Mouse (Mus musculus) CH12.LX (cell line): ENCODE results near the gene Ttn. TPM values are rescaled to one million over a fixed set of nuclear protein-coding genes. Genes with fewer than 3 reads are reported as not detected.

Experiments used
- DNase-seq: peaks from one replicate; pipeline ENCODE4 v3.0.0-alpha.2; 2013; ENCODE audit errors: extremely low read depth
- H3K27ac ChIP-seq: 2 replicates; pipeline ENCODE4 v1.5.1; 2012; ENCODE audit warnings: low read depth, mild to moderate bottlenecking, control low read depth, moderate library complexity; ENCODE audit not compliant: insufficient read depth
- H3K27me3 ChIP-seq: replicated peaks from 2 replicates; pipeline ENCODE3; 2012; ENCODE audit warnings: inconsistent platforms
- H3K36me3 ChIP-seq, 2 experiments: replicated peaks in 1 of 2; 2 replicates each; pipeline versions ENCODE3 to v1.6.1; 2012; ENCODE audit warnings: inconsistent platforms in 1 of 2, low read length in 1 of 2, mild to moderate bottlenecking in 1 of 2, mixed read lengths in 1 of 2, moderate library complexity in 1 of 2; ENCODE audit not compliant: control insufficient read depth in 1 of 2, insufficient read depth in 1 of 2
- H3K4me1 ChIP-seq, 2 experiments: 2 replicates each; pipeline ENCODE4 v1.6.1; 2012; ENCODE audit warnings: inconsistent platforms in 1 of 2, moderate library complexity in 1 of 2; ENCODE audit not compliant: insufficient read depth in 2 of 2, control insufficient read depth in 1 of 2
- H3K4me2 ChIP-seq: 2 replicates; pipeline ENCODE4 v1.6.1; 2012; ENCODE audit warnings: low read depth, mild to moderate bottlenecking, control low read depth; ENCODE audit not compliant: poor library complexity, insufficient read depth, severe bottlenecking
- H3K4me3 ChIP-seq, 3 experiments: fragments of 150-350 bp in 1 of 3; sonication (generic) in 1 of 3; replicated peaks in 1 of 3; 2 replicates each; pipeline versions ENCODE3 to v1.5.1; 2011 to 2012; ENCODE audit warnings: low read depth in 2 of 3, low read length in 2 of 3, mild to moderate bottlenecking in 2 of 3, moderate library complexity in 2 of 3, control low read depth in 1 of 3, improper control_type of control experiment in 1 of 3, inconsistent platforms in 1 of 3, mixed read lengths in 1 of 3; ENCODE audit not compliant: poor library complexity in 1 of 3
- H3K79me2 ChIP-seq: replicated peaks from 2 replicates; pipeline ENCODE4 v1.6.1; 2012; ENCODE audit warnings: mild to moderate bottlenecking, moderate library complexity; ENCODE audit not compliant: control insufficient read depth, poor library complexity, insufficient read depth, severe bottlenecking; ENCODE audit errors: extremely low read depth
- H3K9ac ChIP-seq: 2 replicates; pipeline ENCODE4 v1.6.1; 2012; ENCODE audit warnings: low read depth, mild to moderate bottlenecking, control low read depth, moderate library complexity; ENCODE audit not compliant: insufficient read depth
- H3K9me3 ChIP-seq: replicated peaks from 2 replicates; pipeline ENCODE3; 2012; ENCODE audit warnings: low read length, inconsistent platforms, mixed read lengths
- BHLHE40 ChIP-seq: IDR thresholded peaks from 2 replicates; pipeline ENCODE4 v1.6.1; 2011; ENCODE audit warnings: mild to moderate bottlenecking, low read depth, low read length, improper control_type of control experiment
- CHD1 ChIP-seq: IDR thresholded peaks from 2 replicates; pipeline ENCODE4 v1.6.1; 2012; ENCODE audit warnings: low read depth, low read length, improper control_type of control experiment, inconsistent platforms
- CHD2 ChIP-seq: IDR thresholded peaks from 2 replicates; pipeline ENCODE4 v1.6.1; 2011; ENCODE audit warnings: low read length, improper control_type of control experiment
- CTCF ChIP-seq, 2 experiments: IDR thresholded peaks in 1 of 2; conservative IDR thresholded peaks in 1 of 2; 2 replicates each; pipeline ENCODE4 v1.5.1; 2011 to 2012; ENCODE audit warnings: low read depth in 2 of 2, low read length in 2 of 2, improper control_type of control experiment in 1 of 2, inconsistent platforms in 1 of 2, mild to moderate bottlenecking in 1 of 2, moderate library complexity in 1 of 2
- E2F4 ChIP-seq: IDR thresholded peaks from 2 replicates; pipeline ENCODE4 v1.6.1; 2011; ENCODE audit warnings: low read depth, low read length, improper control_type of control experiment; ENCODE audit not compliant: insufficient replicate concordance
- ELF1 ChIP-seq: IDR thresholded peaks from 2 replicates; pipeline ENCODE4 v1.6.1; 2014; ENCODE audit warnings: low read depth, mild to moderate bottlenecking, inconsistent platforms, low read length, improper control_type of control experiment
- EP300 ChIP-seq: IDR thresholded peaks from 2 replicates; pipeline ENCODE4 v1.6.1; 2011; ENCODE audit warnings: low read length, improper control_type of control experiment
- ETS1 ChIP-seq: conservative IDR thresholded peaks from 2 replicates; pipeline ENCODE4 v1.6.1; 2012; ENCODE audit warnings: low read depth, mild to moderate bottlenecking, inconsistent platforms, low read length, improper control_type of control experiment, moderate library complexity
- GABPA ChIP-seq: IDR thresholded peaks from 2 replicates; pipeline ENCODE4 v1.6.1; 2012; ENCODE audit warnings: low read depth, low read length, improper control_type of control experiment, inconsistent platforms; ENCODE audit not compliant: insufficient replicate concordance
- HCFC1 ChIP-seq: IDR thresholded peaks from 2 replicates; pipeline ENCODE4 v1.6.1; 2012; ENCODE audit warnings: low read depth, mild to moderate bottlenecking, inconsistent platforms, low read length, improper control_type of control experiment
- IRF4 ChIP-seq: IDR thresholded peaks from 2 replicates; pipeline ENCODE4 v1.6.1; 2014; ENCODE audit warnings: low read depth, mild to moderate bottlenecking, inconsistent platforms, low read length, improper control_type of control experiment
- JUN ChIP-seq: IDR thresholded peaks from 2 replicates; pipeline ENCODE4 v1.6.1; 2011; ENCODE audit warnings: low read depth, mild to moderate bottlenecking, low read length, improper control_type of control experiment, moderate library complexity; ENCODE audit not compliant: insufficient read depth
- JUND ChIP-seq: conservative IDR thresholded peaks from 2 replicates; pipeline ENCODE4 v1.6.1; 2011; ENCODE audit warnings: low read depth, low read length, improper control_type of control experiment
- KAT2A ChIP-seq: IDR thresholded peaks from 2 replicates; pipeline ENCODE4 v1.6.1; 2012; ENCODE audit warnings: low read length, improper control_type of control experiment, inconsistent platforms; ENCODE audit not compliant: insufficient replicate concordance
- MAFK ChIP-seq: IDR thresholded peaks from 2 replicates; pipeline ENCODE4 v1.6.1; 2011; ENCODE audit warnings: low read length, improper control_type of control experiment; ENCODE audit not compliant: insufficient replicate concordance
- MAX ChIP-seq: IDR thresholded peaks from 2 replicates; pipeline ENCODE4 v1.6.1; 2011; ENCODE audit warnings: low read length, improper control_type of control experiment
- MAZ ChIP-seq: IDR thresholded peaks from 2 replicates; pipeline ENCODE4 v1.6.1; 2012; ENCODE audit warnings: low read depth, mild to moderate bottlenecking, inconsistent platforms, low read length, improper control_type of control experiment, moderate library complexity
- MEF2A ChIP-seq: IDR thresholded peaks from 2 replicates; pipeline ENCODE4 v1.6.1; 2014; ENCODE audit warnings: low read depth, mild to moderate bottlenecking, inconsistent platforms, low read length, improper control_type of control experiment, borderline replicate concordance
- MXI1 ChIP-seq: IDR thresholded peaks from 2 replicates; pipeline ENCODE4 v1.6.1; 2011; ENCODE audit warnings: mild to moderate bottlenecking, low read depth, low read length, improper control_type of control experiment
- MYC ChIP-seq: IDR thresholded peaks from 2 replicates; pipeline ENCODE4 v1.6.1; 2011; ENCODE audit warnings: low read depth, mild to moderate bottlenecking, improper control_type of control experiment, low read length
- NELFE ChIP-seq: IDR thresholded peaks from 2 replicates; pipeline ENCODE4 v1.6.1; 2011; ENCODE audit warnings: low read depth, low read length, improper control_type of control experiment
- NRF1 ChIP-seq: IDR thresholded peaks from 2 replicates; pipeline ENCODE4 v1.6.1; 2014; ENCODE audit warnings: low read depth, mild to moderate bottlenecking, inconsistent platforms, low read length, improper control_type of control experiment, moderate library complexity
- PAX5 ChIP-seq: IDR thresholded peaks from 2 replicates; pipeline ENCODE4 v1.6.1; 2012; ENCODE audit warnings: low read length, inconsistent platforms, mixed read lengths
- RAD21 ChIP-seq: IDR thresholded peaks from 2 replicates; pipeline ENCODE4 v1.6.1; 2011; ENCODE audit warnings: low read depth, mild to moderate bottlenecking, low read length, improper control_type of control experiment, moderate library complexity
- RCOR1 ChIP-seq: conservative IDR thresholded peaks from 2 replicates; pipeline ENCODE4 v1.6.1; 2012; ENCODE audit warnings: low read depth, mild to moderate bottlenecking, inconsistent platforms, low read length, improper control_type of control experiment
- SIN3A ChIP-seq: IDR thresholded peaks from 2 replicates; pipeline ENCODE4 v1.6.1; 2012; ENCODE audit warnings: low read length, improper control_type of control experiment, inconsistent platforms
- SMC3 ChIP-seq: IDR thresholded peaks from 2 replicates; pipeline ENCODE4 v1.6.1; 2011; ENCODE audit warnings: low read depth, low read length, improper control_type of control experiment
- TBP ChIP-seq: conservative IDR thresholded peaks from 2 replicates; pipeline ENCODE4 v1.6.1; 2011; ENCODE audit warnings: low read depth, low read length, improper control_type of control experiment
- TCF12 ChIP-seq: IDR thresholded peaks from 2 replicates; pipeline ENCODE4 v1.6.1; 2014; ENCODE audit warnings: low read depth, mild to moderate bottlenecking, inconsistent platforms, low read length, improper control_type of control experiment
- UBTF ChIP-seq: IDR thresholded peaks from 2 replicates; pipeline ENCODE4 v1.6.1; 2012; ENCODE audit warnings: low read depth, mild to moderate bottlenecking, inconsistent platforms, low read length, improper control_type of control experiment, moderate library complexity
- USF2 ChIP-seq: conservative IDR thresholded peaks from 2 replicates; pipeline ENCODE4 v1.6.1; 2011; ENCODE audit warnings: low read depth, low read length, improper control_type of control experiment
- ZC3H11A ChIP-seq: IDR thresholded peaks from 2 replicates; pipeline ENCODE4 v1.6.1; 2012; ENCODE audit warnings: low read depth, mild to moderate bottlenecking, inconsistent platforms, low read length, improper control_type of control experiment
- ZKSCAN1 ChIP-seq: IDR thresholded peaks from 2 replicates; pipeline ENCODE4 v1.6.1; 2012; ENCODE audit warnings: low read depth, inconsistent platforms, low read length, improper control_type of control experiment, borderline replicate concordance
- ZMIZ1 ChIP-seq: IDR thresholded peaks from 2 replicates; pipeline ENCODE4 v1.6.1; 2012; ENCODE audit warnings: low read depth, mild to moderate bottlenecking, inconsistent platforms, low read length, improper control_type of control experiment
- ZNF384 ChIP-seq: IDR thresholded peaks from 2 replicates; pipeline ENCODE4 v1.6.1; 2012; ENCODE audit warnings: low read depth, low read length, improper control_type of control experiment, inconsistent platforms
- dilution Hi-C: fragments of 300-500 bp; cut with MboI; formaldehyde crosslinking; loops from 2 replicates; pipeline ENCODE4 v1.14.3; 2020; ENCODE audit warnings: low sequenced_read_pairs; ENCODE audit not compliant: extremely low pct_unique_long_range_greater_than_20kb, extremely low pct_ligation_motif_present
- in situ Hi-C: fragments of 300-500 bp; cut with MboI; formaldehyde crosslinking; loops from 3 replicates; pipeline ENCODE4 v1.14.3; 2019; ENCODE audit warnings: low sequenced_read_pairs, low pct_ligation_motif_present, low pct_unique_long_range_greater_than_20kb, mixed read lengths
- polyA plus RNA-seq: library from polyadenylated mRNA; unstranded; fragments of >175 nt; gene quantifications from 2 replicates; pipeline ENCODE4 v1.2.1, GENCODE M21; 2012; ENCODE audit warnings: low read depth; ENCODE audit not compliant: insufficient read length
- total RNA-seq, 2 experiments: library from RNA; depleted of rRNA; stranded (reverse); fragments of 300-350 nt in 1 of 2; fragments of >200 nt in 1 of 2; gene quantifications; 2 replicates each; pipeline ENCODE4 v1.2.3; 2012 to 2014

Gene Ttn
- total and polyA plus RNA-seq, 3 experiments, result 0.23 to 4.2 (median 0.60) TPM

DNA sequence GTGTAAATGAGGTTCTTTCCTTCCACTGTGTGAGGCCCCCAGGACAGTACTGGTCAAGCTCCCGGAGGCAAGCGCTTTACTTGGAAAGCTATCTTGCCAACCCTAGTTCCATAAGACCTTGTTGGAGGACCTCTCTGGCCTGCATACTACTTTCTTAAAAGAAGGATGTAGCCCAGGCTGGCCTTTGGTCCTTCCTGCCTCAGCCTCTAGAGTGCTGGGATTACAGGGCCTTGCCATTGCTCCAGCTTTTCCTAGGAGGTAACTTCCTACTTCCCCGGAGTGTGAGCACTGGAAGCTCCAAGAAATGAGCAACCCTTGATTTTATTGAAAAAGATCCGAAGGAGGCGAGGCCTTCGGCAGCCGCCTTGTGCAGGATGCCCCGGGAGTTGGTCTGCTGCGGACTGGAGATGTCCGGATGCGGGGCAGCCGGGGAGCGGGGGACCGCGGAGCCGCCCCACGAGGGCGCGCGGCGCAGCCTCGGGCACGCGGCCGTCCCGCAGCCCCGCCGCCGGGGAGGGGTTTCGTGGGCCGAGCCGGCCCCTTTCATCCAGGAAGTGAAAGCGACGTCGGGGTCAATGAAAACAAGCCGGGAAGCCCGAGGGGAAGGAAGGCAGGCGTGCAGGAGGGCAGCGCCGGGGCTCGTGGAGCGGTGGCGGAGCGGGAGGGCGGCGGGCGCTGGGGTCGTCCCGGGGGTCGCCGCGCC is 307.5 kb downstream of the Ttn start, which contains the start of gene Plekha3 (continued):
- TF ChIP-seq CHD1 (no peak), ZMIZ1 (no peak), NELFE (peak; percentile 60; the same call in 1 of the 2 replicates), JUND (no peak), MAX (no peak), BHLHE40 (no peak), IRF4 (peak; percentile 62; the same call in 1 of the 2 replicates)

DNA sequence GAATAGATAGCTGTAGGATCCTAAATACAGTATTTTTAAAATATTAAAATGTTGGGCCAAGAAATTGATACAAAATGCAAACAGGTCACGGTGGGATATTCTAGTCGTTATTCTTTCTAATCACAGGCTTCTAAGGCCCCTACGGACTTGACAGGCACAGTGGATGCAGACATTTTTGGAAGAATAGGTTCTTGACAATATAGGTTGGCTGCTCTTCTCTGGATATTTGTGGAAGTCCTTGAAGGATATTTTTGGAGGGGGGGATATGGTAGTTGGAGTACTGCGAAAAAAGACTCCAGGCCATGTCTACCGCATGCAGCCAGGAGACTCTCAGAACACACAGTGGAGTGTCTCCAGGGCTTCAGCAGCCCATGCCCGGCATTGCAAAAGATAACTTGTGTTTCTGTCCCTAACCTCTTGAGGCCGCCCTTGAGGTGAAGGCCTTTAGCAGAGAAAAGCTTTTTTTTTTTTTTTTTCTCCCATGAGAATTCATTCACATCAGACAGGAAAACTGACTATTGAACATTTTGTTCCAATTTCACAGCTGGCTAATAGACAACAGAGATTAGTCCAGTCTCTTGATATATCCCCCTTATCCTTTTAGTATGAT is 308.8 kb downstream of the Ttn start:
- Histone ChIP-seq H3K4me1 (peaks cover 2 to 27% of the 10 kb centered on the region in 2 experiments; a peak in 2 of 4 replicates), H3K27ac (no peak overlapping the region), H3K9ac (peak overlapping the region; percentile 82), H3K79me2 (peaks cover 31% of the 10 kb centered on the region), H3K4me3 (peak overlapping the region in 2 of 3 experiments; percentile 5 to 65), H3K36me3 (peaks cover 3 to 16% of the 10 kb centered on the region in 2 experiments), H3K27me3 (no peaks in the 10 kb centered on the region), H3K9me3 (no peaks in the 10 kb centered on the region), H3K4me2 (peak overlapping the region; percentile 94)
- dilution Hi-C loops, result no loop called here
- in situ Hi-C loops, result no loop called here
- DNase-seq, result peak; percentile 86
- TF ChIP-seq PAX5, result no peak
- TF ChIP-seq ELF1, result no peak
- TF ChIP-seq ETS1, result no peak
- no peak for TF ChIP-seq ZC3H11A
- no peak; the same call in 1 of the 2 replicates for TF ChIP-seq MEF2A
- TF ChIP-seq MAZ, result no peak
- no peak; the same call in 1 of the 2 replicates for TF ChIP-seq SIN3A
- TF ChIP-seq HCFC1, result peak; percentile 24
- TF ChIP-seq UBTF, result no peak
- no peak for TF ChIP-seq CHD1
- no peak for TF ChIP-seq JUND
- no peak for TF ChIP-seq TBP
- no peak for TF ChIP-seq USF2
- TF ChIP-seq RAD21, result peak; percentile 29
- no peak for TF ChIP-seq CHD2
- no peak for TF ChIP-seq IRF4
- no peak for TF ChIP-seq JUN
- TF ChIP-seq EP300, result no peak
- TF ChIP-seq NELFE, result no peak
- no peak for TF ChIP-seq ZKSCAN1
- no peak for TF ChIP-seq SMC3
- TF ChIP-seq NRF1, result no peak
- no peak; the same call in 1 of the 2 replicates for TF ChIP-seq MXI1
- TF ChIP-seq TCF12, result no peak
- TF ChIP-seq E2F4, result no peak
- TF ChIP-seq GABPA, result no peak
- 0 out of 2 replicates have a peak, but pooled peaks have one; percentile 28 for TF ChIP-seq KAT2A
- TF ChIP-seq RCOR1, result no peak
- peak in 1 of 2 experiments; percentile 68; a peak in 2 of 4 replicates for TF ChIP-seq CTCF (conservative IDR thresholded peaks at IDR 0.05 in 1 of 2, IDR thresholded peaks at IDR 0.05 in 1 of 2; ENCODE audit: low read depth in 2 of 2, low read length in 2 of 2)
- peak; percentile 99 for TF ChIP-seq ZNF384
- TF ChIP-seq MYC, result 0 out of 2 replicates have a peak, but pooled peaks have one; percentile 3
- no peak for TF ChIP-seq MAFK
